Mouse (Mus musculus): Measurements from ENCODE around the gene Wwox.
A peak's percentile ranks its signal among the peaks of the same experiment; 100 is the strongest.
"Not testable (repeated sequence)": the region's sequence is repeated elsewhere in the genome, so short reads cannot be mapped to it uniquely, and the experiment has no call there.

The Wwox gene

DNA sequence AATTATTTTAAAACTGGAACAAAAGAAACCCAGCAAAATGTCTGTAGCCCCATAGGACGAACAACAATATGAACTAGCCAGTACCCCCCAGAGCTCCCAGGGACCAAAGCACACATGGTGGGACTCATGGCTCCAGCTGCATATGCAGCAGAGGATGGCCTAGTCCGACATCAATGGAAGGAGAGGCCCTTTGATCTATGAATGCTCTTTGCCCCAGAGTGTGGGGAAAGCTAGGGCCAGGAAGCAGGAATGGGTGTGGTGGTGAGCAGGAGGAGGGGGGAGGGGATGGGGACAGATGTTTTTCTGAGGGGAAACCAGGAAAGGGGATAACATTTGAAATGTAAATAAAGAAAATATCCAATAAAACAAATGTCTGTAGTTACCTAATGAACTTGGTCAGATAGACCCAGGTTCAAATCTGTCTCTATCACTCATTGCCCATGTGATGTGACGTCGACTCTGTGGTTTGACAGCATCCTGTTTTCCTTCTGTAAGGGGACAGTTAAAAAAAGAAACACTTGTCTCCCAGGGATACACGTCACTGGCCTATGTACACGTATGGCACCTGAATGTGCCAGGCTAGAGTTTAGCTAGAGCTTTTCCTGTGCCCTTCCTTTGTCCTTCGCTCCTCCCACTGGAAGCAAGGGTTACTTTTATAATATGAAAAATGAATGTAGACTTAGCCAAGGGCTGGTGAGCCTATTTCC, 362.1 kb downstream of the Wwox start:
- no peak for DNase-seq (ENCODE audit: low spot score)

DNA sequence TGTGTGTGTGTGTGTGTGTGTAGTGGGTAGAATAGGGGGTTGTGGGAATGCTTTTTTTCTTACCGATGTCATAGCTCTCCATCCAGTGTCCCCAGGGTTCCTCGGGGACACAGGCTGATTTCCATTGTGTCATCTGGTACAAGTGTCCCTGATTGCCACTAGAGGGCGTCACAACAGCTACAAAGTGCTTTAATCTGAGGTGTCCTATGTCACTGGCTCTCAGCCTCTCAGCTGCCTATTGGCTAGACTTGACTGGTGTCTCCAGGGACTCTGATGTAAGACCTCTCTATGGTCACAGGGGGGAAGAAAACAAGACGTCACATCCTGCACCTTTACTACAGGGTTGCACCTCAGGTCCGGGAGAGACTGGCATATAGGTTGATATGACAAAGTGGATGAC, 363.7 kb downstream of the Wwox start:
- DNase-seq (ENCODE audit: low spot score) = no peak

DNA sequence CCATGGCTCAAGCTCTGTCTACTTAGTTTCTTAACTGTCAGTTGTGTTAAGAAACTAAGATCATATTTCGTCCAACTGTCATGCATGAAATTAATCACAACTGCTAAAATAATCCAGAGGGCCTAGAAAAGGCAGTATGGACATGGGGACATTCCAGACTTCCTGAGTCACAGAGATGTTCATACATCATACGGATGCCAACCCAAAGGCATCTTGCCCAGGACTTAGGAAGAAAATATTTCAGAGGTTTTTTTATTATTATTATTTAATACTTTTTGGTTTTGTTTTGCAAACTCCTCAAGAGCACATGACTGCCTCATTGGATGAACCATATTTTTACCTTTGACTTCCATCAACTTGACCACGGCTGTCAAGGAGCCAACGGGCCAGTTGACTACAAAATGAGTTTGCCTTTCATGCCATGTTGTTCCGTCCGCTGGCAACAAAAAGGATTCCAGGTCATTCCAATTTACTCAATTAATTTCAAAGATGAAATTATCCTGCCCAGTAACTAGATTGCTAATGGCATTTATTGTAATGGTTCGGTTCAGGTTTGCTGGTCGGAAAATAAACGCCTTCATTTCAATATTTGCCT, 367.5 kb downstream of the Wwox start:
- no peak for DNase-seq (ENCODE audit: low spot score)

DNA sequence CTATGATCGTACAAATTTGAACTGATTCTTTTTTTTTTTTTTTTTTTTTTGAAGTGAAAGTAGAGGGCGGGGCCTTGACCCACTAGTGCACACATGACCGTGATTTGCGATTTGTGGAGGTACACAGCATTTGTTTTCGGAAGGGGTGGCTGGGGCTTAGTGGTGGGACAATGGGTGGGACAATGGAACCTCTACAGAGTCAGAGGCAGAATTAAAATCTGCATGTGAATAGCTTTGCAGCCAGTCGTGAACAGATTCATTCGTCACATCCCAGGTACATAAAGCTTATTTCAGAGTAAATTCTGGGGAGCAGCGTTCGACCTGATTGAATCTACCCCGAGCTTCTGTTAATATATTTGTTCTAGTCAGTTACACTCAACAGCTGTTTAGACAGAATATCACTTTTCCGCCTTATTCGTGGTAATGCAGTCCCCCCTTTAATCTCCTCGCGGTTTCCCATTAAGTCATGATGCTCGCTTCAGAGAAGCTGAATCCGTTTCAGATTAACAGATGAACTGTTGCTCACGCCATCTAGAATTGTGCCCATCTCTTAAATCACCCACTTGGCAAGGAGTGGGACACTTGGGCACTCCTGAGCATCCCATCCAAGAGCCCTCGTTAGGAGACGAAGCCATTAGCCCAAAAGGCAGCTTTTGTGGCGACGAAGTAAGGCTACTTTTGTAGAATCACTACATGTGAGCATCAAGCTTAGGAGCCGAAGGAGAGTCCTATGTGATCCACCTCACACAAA, 368.4 kb downstream of the Wwox start:
- DNase-seq (ENCODE audit: low spot score) = no peak

DNA sequence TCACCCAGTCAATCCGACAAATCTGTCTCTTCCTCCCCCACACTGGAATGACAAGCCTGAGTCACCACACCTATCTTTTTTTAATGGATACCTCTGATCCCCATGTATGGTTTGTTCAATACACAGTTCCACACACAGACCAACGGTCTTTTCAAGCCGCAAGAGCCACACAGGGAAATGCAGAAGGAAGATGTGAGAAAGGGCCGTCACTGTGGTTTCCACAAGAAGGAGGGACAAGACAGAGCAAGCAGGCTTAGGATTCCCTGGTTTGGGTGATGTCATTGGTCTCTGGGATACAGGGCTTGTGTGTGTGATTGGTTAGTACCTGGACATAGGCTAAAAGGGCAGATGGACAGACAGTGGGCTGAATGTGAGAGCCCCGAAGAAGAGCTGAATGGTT, 371.0 kb downstream of the Wwox start:
- no peak for DNase-seq (ENCODE audit: low spot score)

DNA sequence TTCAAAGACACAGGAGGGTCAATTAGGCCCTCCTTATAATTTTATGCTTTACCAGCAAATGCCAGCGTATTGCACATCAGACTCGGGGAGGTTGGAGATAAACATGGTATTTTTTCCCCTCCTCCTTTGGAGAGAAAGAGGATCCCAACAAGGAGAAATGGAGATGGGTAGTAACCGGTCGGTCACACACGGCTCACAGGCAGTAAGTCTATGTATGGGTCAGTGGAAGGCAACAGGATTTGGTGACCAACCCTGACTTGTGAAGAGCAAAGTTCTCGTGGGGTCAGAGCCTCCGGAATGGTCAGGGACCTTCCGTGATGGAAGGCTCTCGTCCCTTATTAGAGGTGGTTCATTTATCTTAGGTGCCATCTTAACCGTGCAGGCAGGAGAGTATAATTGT, 374.4 kb downstream of the Wwox start:
- no peak for DNase-seq (ENCODE audit: low spot score)

DNA sequence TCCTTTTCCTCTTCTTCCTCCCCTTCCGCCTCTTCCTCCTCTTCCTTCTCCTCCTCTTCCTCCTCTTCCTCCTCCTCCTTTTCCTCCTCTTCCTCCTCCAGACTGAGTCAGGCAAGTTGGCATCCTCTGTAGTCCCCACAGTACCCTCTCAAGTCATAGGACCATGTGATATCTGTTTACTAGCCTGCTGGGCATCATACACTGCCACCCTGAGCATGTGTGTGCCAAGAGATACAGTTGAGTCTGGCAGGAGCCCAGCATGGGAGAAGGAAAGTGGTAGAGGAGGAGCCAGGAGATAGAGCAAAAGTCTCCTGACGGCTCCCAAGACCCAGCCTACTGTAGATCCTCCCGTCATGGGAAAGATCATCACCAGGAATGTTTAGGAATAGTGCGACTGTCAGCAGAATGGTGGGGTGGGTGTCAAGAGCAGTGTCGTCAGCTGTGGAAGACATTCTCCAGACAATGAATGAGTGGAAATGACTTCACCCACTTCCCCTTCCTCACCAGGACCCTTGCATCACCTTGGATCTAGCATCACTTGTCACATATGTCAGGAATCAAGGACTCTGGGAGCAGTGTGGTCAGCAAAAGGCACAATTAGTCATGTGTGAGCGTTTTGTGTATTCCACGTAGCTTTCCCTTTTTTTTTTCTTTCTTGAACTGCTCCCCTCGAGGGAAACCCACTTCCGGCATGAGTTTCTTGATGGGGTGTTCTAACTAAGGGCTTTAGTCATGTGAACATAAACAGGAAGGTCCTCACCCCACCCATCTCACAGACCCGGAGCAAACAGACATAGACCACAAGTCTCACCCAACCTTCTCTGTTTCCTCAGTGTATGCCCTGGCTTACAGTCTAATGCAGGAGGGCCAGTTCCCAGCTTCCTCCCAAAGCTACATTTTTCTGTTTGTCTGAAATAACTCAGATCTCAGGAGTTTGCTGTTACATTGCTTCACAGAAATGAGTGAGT, 375.6 kb downstream of the Wwox start:
- no peak for DNase-seq (ENCODE audit: low spot score)

DNA sequence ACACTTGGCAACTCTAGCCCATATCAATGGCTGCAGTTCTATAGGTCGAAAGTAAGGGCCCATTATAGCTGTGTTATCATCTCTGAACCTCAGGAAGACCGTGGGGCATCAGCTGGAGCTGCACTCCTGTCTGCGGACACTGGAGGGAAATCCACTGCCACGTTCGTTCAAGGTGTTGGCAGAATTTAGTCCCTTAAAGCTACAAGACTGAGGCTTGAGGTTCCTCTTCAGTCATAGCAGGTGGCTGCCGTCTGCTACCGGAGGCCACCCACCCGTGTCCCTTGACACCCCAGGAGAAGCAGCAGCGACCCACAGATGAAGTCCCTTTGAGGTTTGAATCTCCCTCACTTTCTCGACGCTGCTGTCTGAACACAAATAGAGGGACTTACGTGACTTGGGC, 376.9 kb downstream of the Wwox start:
- no peak for DNase-seq (ENCODE audit: low spot score)

DNA sequence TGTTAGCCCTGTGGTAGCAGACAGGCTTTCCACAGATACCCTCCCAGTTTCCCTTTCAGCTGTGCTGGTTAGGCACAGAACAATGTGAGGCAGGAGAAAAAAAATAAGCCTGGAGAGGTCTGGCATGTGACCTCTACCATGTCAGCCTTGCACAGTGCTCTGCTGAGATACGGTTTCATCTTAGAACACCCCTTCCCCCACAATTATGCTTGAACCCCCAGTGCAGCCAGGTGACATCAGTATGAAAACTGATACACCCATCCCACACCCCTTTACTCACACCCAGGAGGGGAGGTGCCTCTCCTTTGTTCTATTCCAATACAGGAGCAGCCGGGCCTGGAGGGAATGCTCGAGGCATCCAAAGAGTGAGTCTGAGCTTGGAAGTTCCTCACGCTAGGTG, 377.5 kb downstream of the Wwox start:
- no peak for DNase-seq (ENCODE audit: low spot score)

DNA sequence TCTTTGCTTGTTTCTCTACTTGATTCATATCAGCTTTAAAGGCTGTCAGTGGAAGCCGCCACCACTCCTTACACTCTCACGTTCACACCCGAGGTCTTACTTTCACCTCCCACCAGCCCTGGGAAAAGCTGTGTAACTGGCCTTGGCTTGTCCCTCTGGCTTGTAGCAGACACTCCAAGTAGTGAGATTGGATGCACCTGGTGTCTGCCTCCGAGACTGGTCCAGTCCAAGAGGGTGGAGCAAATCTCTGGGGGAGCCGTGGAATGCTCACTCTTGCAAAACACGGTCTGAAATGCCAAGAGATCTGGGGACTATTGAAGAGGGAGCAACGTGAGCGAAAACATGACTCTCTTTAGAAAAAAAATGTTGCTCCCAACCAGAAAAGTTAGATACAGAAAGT, 382.1 kb downstream of the Wwox start:
- peak; percentile 26 for DNase-seq (ENCODE audit: low spot score)

DNA sequence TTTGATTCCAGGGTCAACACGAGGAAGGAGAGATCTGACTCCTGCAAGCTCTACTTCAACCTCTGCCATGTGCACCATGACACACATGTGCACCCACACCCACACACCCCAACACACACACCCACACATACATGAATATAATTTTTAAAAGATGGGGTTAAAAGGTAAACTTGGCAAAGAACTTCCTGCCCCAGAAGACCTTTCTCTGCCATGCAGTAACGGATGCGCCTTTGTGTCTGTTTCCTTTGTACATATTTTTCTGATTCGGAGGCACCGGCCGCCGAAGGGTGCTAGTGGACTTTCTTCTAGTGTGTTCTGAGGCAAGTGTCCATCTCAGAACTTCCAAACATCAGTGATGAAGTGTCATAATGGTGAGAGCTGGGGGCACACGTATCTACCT, 386.0 kb downstream of the Wwox start:
- no peak for DNase-seq (ENCODE audit: low spot score)

DNA sequence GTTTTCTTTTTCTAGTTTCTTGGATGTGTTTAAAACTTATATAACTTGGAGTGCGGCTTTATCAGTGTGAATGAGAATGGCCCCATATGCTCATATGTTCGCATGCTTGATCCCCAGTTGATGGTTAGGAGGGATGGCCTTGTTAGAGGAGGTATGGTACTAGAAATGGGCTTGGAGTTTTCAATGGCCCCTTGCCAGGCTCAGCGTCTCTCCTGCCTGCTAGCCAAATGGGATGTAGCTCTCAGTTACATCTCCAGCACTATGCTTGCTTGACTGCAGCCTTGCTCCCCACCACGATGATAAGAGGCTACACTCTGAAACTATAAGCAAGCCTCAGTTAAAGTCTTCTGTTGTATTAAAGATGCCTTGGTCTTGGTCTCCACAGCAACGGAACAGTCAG, 387.5 kb downstream of the Wwox start:
- no peak for DNase-seq (ENCODE audit: low spot score)

DNA sequence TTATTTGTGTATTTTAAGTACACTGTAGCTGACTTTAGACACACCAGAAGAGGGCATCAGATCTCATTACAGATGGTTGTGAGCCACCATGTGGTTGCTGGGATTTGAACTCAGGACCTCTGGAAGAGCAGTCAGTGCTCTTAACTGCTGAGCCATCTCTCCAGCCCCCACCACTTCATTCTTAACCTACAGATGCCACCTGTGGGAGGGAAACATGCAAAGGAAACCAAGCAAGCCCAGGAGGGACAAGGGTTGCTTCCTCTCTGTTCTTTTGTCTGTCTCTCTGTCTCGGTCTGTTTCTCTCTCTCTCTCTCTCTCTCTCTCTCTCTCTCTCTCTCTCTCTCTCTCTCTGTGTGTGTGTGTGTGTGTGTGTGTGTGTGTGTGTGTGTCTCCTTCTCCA, 388.4 kb downstream of the Wwox start:
- DNase-seq (ENCODE audit: low spot score) = not testable (repeated sequence)

DNA sequence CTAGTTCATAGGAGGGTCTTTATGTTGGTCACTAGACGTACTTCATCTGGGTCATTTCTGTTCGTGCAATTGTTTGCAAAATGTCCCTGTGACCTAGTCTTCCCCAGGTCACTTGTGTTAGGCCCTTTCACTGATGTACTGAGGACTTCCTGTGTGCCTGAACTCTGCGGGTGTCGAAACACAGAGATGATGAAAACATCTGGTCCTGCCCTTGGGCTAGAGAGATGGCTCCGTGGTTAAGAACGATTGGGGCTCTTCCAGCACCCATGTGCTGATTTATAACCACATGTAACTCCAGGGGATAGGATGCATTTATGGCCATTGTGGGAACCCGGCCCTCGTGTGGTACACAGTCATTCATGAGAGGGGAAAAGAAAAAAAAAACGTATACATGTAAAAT, 392.1 kb downstream of the Wwox start:
- no peak for DNase-seq (ENCODE audit: low spot score)

DNA sequence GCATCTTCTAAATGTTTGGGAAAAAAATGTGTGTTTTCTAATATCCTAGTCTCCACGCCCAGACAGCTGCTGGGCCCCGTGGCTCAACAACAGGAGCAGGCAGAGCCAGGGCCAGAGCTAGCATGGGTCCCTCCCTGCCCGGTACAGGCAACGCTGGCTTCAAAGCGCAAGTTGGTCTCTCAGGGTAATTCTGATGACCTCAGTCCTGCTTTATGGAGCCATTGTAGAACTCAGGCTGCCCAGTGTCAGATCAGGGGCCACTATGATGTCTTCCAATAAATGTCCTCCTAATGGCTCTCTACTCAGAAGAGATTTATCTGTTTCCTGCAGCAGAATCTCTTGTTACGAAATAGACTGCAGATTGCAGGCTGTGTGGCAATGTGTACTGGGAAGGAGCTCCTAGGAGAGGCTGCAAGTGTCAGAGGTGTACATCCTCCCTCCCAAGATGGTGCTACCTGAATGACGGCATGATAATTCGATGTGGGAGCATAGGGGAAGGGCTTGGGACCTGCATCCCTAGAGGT, 392.9 kb downstream of the Wwox start:
- DNase-seq (ENCODE audit: low spot score) = no peak

DNA sequence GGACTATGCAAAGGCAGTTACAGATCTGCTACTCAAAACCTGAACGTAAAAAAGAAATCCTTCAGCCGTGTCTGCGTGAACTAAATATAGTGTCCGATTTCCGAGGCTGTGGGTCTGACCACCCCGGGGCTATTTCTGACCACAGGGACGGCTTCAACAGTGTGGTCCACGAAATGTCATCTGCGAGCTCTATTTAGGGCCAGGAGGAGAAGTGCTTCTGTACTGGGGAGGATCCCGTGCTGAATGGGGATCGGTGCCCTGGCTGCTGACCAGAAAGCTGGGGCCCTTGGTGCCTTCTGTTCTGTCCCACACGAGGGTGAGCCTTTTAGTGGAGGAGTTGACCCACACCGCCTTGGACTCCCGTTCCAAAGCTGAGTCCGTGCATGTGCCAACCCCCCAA, 395.3 kb downstream of the Wwox start:
- DNase-seq (ENCODE audit: low spot score) = no peak

DNA sequence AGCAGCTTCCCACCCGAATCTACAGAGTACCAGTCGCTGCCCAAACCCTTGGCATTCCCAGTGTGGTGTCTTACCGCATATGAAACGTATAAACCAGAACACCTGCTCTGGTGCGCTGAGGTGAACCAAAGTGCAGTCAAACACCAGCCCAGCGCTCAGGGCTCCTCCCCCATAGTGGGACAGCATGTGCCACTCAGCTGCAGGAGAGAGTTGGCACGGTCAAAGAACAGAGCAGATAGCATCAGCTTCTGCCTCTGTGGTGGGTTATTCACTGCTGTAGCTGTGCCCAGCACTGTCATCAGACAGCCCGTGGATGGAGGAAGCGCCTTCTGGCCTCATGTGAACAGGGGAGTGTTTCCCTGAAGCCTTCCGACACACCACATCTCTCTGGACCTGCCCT, 400.5 kb downstream of the Wwox start:
- DNase-seq (ENCODE audit: low spot score) = no peak

DNA sequence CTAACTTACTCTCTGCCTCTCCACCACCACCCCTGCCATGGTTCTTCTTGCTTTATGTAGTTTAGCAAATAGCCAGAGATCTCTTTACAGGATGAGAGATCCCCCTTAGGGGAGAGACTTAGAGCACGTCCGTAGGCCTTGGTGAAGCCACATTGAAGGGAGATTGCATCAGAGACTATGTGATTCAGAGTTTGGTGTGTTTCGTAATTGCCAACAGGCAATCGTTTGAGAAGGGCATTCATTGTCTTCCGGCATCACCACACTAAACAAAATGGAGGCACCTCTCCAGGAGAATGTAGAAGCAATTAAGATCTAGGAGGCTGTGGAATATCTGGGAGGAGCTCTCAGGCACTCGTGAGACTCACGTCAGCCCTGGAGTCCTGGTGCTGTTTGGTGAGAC, 408.2 kb downstream of the Wwox start:
- no peak for DNase-seq (ENCODE audit: low spot score)

DNA sequence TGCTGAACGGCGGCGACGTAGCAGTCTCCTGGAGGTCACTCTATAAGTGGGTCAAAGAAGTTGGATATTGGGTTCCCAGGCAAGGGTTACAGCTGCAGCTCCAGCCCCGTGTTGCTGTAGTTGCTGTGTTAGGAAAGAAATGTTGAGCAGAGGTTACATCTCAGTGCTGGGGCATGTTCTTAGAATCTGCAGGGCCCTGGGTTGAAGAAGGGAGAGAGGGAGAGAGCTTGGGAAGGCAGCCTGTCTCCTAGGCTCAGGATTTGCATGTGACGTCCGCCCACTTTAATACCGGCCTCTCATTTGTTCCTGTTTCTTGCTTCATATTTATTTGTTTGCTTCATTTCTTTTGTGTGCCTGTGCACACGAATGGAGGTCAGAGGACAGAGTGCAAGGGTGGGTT, 410.0 kb downstream of the Wwox start:
- DNase-seq (ENCODE audit: low spot score) = no peak

DNA sequence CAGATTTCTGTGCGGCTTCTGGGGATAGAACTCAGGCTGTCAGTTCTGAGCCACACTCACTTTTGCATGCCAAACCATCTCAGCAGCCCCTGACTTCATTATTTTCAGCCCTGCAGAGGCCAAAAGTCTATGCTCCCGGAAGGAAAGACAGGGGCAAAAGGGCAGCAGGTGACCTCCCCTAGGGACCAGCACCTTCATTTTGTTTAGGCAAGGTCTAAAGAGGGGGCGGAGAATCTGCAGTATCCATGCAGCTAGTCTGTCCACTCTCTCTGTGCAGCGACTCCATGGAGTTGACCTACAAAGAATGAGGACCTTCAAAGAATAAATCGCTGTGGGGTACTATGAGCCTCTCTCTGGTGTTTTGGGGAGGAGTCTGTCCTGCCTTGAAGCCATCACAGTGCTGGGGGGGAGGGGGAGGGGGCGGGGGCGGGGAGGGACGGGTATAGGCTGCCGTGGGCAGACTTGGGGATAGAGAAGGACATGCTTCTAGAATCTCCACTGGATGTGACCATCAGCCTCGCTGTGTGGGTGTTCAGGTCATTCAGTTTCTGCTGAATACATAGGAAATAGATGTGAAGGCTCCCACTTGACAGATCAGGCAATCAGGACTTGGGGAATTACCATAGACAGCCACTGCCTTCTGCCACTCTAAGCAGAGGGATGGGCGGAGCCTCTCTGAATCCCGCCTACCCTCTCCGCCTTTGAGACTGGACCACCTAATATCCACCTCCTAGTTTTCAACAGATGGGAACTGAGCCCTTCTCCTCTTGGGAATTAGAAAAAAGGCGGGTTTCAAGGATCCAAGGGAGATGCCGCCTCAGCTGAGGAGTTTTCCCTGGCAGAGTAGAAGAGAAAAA, 410.8 kb downstream of the Wwox start:
- no peak for DNase-seq (ENCODE audit: low spot score)

DNA sequence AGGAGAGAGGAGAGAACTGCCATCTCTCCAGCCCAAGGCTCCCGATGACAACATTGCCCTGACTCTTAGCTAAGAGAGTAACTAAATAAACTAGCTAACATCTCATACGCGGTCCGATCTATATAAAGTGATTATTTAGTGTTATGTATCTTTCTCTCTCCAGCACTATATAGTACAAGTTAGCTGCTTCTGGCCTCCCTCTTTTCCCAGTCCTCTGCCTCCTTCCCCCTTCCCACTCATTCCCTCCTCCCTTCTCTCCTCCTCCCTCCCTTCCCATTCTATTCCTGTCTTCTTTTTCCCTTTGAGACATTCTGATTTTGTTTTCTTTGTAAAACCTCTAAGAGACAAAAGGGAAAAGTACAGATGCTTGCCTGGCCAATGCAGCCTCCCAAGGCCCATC, 414.3 kb downstream of the Wwox start:
- no peak for DNase-seq (ENCODE audit: low spot score)
